Mouse (Mus musculus) hindbrain, embryonic 14.5 days (tissue): ENCODE results near the gene Pla2g4b. TPM values are rescaled to one million over a fixed set of nuclear protein-coding genes. Genes with fewer than 3 reads are reported as not detected.

ENCODE experiments used
- ATAC-seq: fragments of 200-750 bp; cut with Nextera tagmentation; 2 replicates; pipeline ENCODE4 v1.8.0; 2017; ENCODE audit warnings: moderate number of reproducible peaks, mild to moderate bottlenecking, moderate TSS enrichment, moderate library complexity; ENCODE audit not compliant: low FRiP score
- DNase-seq: peaks from one replicate; pipeline ENCODE4 v3.0.0-alpha.2; 2015; ENCODE audit warnings: low spot score
- H3K27ac ChIP-seq: fragments of 300-500 bp; sonication (generic); 2 replicates; pipeline ENCODE4 v1.5.1; 2014; ENCODE audit warnings: mild to moderate bottlenecking, moderate library complexity
- H3K27me3 ChIP-seq: fragments of 300-500 bp; sonication (generic); 2 replicates; pipeline ENCODE4 v1.6.1; 2014; ENCODE audit warnings: mild to moderate bottlenecking, low read length, mixed read lengths; ENCODE audit not compliant: control insufficient read depth, insufficient read depth
- H3K36me3 ChIP-seq: fragments of 300-500 bp; sonication (generic); replicated peaks from 2 replicates; pipeline ENCODE4 v1.6.1; 2014; ENCODE audit not compliant: control insufficient read depth, insufficient read depth
- H3K4me1 ChIP-seq: fragments of 300-500 bp; sonication (generic); replicated peaks from 2 replicates; pipeline ENCODE4 v1.6.1; 2014; ENCODE audit warnings: antibody characterized with exemption, low read length, mixed read lengths; ENCODE audit not compliant: control insufficient read depth, insufficient read depth
- H3K4me2 ChIP-seq: fragments of 300-500 bp; sonication (generic); replicated peaks from 2 replicates; pipeline ENCODE4 v1.6.1; 2014; ENCODE audit warnings: mild to moderate bottlenecking, moderate library complexity
- H3K4me3 ChIP-seq: fragments of 300-500 bp; sonication (generic); replicated peaks from 2 replicates; pipeline ENCODE4 v1.5.1; 2014; ENCODE audit warnings: mild to moderate bottlenecking, low read length
- H3K9ac ChIP-seq: fragments of 300-500 bp; sonication (generic); 2 replicates; pipeline ENCODE4 v1.6.1; 2014
- H3K9me3 ChIP-seq: fragments of 300-500 bp; sonication (generic); 2 replicates; pipeline ENCODE4 v1.6.1; 2016; ENCODE audit warnings: low read length; ENCODE audit not compliant: control insufficient read depth
- WGBS: fragments of 180-500 bp; shearing (Covaris S2); extraction: QIAGEN DNeasy Blood & Tissue Kit; methylation state at CpG from one replicate; pipeline ENCODE4 v1.1.7; 2014; 5-methylcytosine and 5-hydroxymethylcytosine counted together
- polyA plus RNA-seq: library from polyadenylated mRNA; unstranded; fragments of >200 nt; fragmentation: Nextera tagmentation; extraction: Ambion mirVana; gene quantifications from 2 replicates; pipeline ENCODE4 v1.2.1, GENCODE M21; 2014

Gene Pla2g4b
- polyA plus RNA-seq, 1 experiment from 2014 or later, result 2.7 TPM

DNA sequence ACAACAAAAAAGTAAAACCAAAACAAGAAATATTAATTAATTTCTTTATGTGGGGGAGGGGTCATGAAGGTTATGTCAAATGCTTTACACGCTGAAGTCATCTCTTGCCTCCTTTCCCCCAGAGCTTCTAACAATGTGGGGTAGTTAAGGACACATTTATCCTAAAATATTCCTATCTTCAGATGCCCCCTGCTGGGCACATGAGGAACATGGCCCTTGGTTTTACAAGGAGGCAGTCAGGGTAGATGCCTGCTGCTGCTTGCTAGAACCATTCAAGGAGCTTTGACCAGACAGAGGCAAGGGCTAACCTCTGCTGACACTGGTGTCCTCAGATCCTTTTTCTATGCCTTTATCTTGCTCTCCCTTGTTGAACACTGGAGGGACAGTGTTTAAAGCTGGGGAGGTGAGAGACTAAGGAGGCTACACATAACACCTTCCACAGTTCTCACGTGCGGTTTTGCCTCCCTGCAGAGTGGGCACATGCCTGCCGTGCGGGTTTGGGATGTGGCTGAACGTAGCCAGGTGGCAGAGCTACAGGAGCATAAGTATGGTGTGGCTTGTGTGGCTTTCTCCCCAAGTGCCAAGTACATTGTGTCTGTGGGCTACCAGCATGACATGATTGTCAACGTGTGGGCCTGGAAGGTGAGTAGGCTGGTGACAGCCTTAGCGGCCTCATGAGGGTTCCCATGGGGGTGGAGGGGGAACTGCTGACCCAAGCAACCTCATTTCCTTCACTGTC lies 21.6 kb upstream of the Pla2g4b start:
- H3K4me2 ChIP-seq, result no peak overlapping the region
- DNase-seq (peak; percentile 63), ATAC-seq (peak; percentile 51; the same call in 1 of the 2 replicates)
- H3K9me3 ChIP-seq, result no peaks in the 10 kb centered on the region
- H3K4me1 ChIP-seq, result no peaks in the 10 kb centered on the region
- peaks cover 30% of the 10 kb centered on the region for H3K36me3 ChIP-seq
- no peak overlapping the region for H3K27ac ChIP-seq
- H3K27me3 ChIP-seq, result no peaks in the 10 kb centered on the region
- no peak overlapping the region for H3K9ac ChIP-seq
- 79% methylated on average over 8 of the region's 8 CpGs for WGBS
- no peak overlapping the region for H3K4me3 ChIP-seq

DNA sequence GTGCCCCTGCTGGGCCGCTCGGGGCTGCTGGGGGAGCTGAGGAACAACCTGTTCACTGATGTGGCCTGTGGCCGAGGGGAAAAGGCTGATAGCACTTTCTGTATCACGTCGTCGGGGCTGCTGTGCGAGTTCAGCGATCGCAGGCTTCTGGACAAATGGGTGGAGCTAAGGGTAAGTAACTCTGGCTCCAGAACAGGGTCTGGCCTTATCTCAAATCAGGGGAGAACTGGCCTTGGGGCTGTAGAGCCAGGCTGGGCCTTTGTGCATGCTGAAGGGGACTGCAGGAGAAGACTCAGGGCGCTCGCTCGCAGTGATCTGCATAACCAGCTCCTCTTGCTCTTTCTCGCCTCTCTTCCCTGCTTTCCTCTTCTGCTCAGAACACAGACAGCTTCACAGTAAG lies 20.3 kb upstream of the Pla2g4b start:
- no peak for ATAC-seq
- Histone ChIP-seq H3K36me3 (peaks cover 42% of the 10 kb centered on the region), H3K9ac (no peak overlapping the region), H3K27me3 (no peaks in the 10 kb centered on the region), H3K4me1 (no peaks in the 10 kb centered on the region), H3K4me3 (no peak overlapping the region), H3K27ac (no peak overlapping the region), H3K4me2 (no peak overlapping the region), H3K9me3 (no peaks in the 10 kb centered on the region)
- DNase-seq, result no peak
- WGBS, result 90% methylated on average over 13 of the region's 13 CpGs

DNA sequence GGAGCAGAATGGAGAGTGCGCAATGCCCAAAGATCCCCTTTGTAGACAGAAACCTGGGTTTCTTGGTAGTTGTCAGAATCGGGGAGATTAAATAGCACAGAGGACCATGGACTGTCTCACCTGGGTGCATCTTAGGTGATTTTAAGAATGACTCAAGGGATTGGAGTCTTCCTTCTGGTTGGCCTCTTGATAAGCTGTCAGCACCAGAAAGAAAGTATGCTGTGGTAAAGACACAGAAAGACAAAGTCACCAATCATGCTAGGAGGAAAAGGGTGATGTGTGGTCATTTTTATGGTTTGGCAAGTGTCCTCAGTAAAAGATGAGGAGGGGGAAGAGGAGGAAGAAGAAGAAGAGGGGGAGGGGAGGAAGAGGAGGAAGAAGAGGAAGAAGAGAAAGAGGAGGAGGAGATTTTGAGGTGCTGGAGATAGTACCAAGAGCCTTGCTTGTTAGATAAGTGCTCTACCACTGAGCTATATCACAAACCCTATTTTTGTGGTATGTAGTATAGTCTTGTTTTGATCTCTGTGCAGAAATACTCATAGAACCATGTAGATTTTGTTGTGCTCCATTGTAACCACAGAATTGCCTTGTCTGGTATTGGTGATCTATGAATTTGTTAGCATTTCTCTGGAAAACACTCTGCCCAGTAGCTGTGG lies 19.3 kb upstream of the Pla2g4b start:
- no peak overlapping the region for H3K4me3 ChIP-seq
- H3K4me1 ChIP-seq, result no peaks in the 10 kb centered on the region
- no peaks in the 10 kb centered on the region for H3K27me3 ChIP-seq
- H3K9me3 ChIP-seq, result no peaks in the 10 kb centered on the region
- H3K27ac ChIP-seq, result no peak overlapping the region
- H3K36me3 ChIP-seq, result peaks cover 53% of the 10 kb centered on the region
- H3K4me2 ChIP-seq, result no peak overlapping the region
- ATAC-seq, result no peak
- 96% methylated on average over 2 of the region's 2 CpGs for WGBS
- no peak overlapping the region for H3K9ac ChIP-seq
- DNase-seq, result no peak

DNA sequence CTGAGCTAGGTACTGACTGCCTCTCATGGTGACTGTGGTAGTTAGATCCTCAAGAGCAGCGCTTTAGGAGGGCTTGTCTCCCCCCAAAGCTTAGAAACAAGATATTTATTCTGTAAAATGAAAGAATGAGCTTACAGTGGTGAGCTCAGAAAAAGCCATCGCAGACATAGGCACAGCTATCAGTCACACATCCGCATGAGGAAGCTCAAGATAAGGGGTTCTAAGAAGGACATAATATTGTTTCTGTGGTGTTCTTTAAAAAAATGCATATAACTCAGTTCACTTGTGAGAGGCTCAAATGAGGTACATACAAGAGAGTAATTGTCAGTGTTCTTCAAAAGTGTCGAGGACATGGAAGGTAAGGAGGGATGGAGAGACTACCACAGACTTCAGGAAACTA lies 17.3 kb upstream of the Pla2g4b start:
- no peaks in the 10 kb centered on the region for H3K4me1 ChIP-seq
- 94% methylated on average over 4 of the region's 4 CpGs for WGBS
- H3K36me3 ChIP-seq, result peaks cover 72% of the 10 kb centered on the region
- no peaks in the 10 kb centered on the region for H3K9me3 ChIP-seq
- no peak overlapping the region for H3K27ac ChIP-seq
- no peaks in the 10 kb centered on the region for H3K27me3 ChIP-seq
- ATAC-seq (no peak), DNase-seq (no peak)
- no peak overlapping the region for H3K9ac ChIP-seq
- H3K4me3 ChIP-seq, result no peak overlapping the region
- no peak overlapping the region for H3K4me2 ChIP-seq

DNA sequence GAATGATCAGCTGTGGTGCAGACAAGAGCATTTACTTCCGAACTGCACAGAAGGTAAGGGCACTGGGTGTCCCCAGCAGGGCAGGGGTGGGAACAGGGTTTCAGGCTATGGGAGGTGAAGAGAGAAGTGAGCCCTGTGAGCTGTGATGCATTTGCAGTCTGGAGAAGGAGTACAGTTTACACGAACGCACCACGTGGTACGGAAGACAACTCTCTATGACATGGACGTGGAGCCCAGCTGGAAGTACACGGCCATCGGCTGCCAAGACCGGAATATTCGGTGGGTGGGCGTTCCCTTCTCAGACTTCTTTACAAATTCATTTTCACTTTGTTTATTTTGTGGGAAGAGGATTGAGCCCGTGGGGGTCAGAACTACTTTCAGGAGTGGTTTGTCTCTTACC lies 15.6 kb upstream of the Pla2g4b start:
- Histone ChIP-seq H3K9ac (no peak overlapping the region), H3K4me3 (no peak overlapping the region), H3K4me2 (no peak overlapping the region), H3K27me3 (no peaks in the 10 kb centered on the region), H3K4me1 (no peaks in the 10 kb centered on the region), H3K36me3 (peaks cover 86% of the 10 kb centered on the region), H3K27ac (no peak overlapping the region), H3K9me3 (no peaks in the 10 kb centered on the region)
- ATAC-seq (no peak), DNase-seq (no peak)
- 92% methylated on average over 12 of the region's 12 CpGs for WGBS

DNA sequence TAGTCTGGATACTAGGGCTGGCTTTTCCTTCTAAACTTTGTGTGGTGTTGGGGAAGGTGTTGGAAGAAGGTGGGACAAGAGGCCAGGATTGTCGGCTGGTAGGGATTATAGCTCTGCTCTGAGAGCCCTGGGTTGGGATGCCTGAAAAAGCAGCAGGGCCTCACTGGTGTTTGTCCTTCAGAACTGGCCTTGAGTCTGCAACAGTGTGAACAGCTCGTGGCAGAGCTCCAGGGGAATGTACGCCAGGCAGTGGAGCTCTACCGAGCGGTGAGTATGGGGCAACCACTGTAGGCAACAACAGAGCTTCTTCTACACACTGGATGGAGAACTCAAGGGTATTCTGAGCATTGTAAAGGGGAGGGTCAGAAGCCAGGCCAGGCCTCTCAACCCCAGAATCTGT lies 8.9 kb upstream of the Pla2g4b start:
- 89% methylated on average over 5 of the region's 5 CpGs for WGBS

DNA sequence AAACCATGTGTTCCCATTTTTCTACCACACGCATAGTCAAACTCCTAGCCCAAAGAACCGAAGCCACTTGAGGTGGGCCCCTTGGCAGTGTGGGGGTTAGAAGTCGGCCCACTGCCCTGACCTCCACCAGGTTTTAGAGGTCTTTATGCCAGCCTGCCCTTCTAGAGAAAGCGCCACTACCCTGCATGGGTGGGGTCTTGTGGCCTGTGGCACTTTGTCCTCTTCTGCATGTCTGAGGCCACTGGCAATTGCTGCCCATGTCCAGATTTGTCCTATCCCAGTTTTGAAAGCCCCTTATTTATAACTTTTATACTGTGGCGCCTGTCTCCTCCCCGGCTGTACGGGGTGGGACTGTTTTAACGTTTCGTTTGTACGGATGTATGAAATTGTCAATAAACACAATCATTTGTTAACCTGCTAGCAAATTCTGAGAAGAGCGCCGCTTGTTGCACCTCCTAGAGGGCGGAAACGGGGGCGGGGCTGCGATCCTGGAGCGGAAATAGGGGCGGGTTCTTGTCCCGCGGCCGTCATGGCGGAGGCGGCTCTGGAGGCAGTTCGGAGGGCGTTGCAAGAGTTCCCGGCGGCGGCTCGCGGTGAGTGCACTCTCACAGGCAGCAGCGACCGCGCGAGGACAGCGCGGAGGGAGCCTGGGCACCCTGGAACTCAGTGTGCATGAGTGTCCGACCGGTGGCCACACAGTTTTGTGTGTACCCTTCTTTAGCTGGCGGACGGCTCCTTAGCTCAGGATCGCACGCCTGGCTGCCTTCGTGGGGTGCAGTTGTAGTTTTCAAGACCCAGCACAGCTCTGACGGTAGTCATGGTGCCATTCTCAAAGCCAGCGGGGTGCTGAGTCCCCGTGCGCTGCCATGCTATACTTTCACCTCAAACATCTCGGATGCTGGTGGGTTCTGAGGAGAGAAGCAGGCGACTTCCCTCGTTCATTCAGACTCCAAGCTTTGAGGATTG lies 6.0 kb upstream of the Pla2g4b start, which contains the start of the genes Jmjd7 and Gm28042:
Gene Jmjd7, plus strand, starts transcription at position 500 of the 966 bp plus-strand sequence.
Gene Gm28042, plus strand, starts transcription at position 510 of the 966 bp plus-strand sequence.
- peak; percentile 90 for ATAC-seq
- WGBS, result 6% methylated on average over 50 of the region's 50 CpGs
- Histone ChIP-seq H3K36me3 (peaks cover 61% of the 10 kb centered on the region), H3K4me1 (peaks cover 15% of the 10 kb centered on the region), H3K9me3 (no peaks in the 10 kb centered on the region), H3K27ac (peak within 1 kb of the TSS; percentile 91), H3K4me3 (peak within 1 kb of the TSS; percentile 65), H3K9ac (peak within 1 kb of the TSS; percentile 83), H3K27me3 (no peaks in the 10 kb centered on the region), H3K4me2 (peak within 1 kb of the TSS; percentile 63)
- peak; percentile 85 for DNase-seq

More for the DNA sequence above, 8.9 kb upstream of the Pla2g4b start:
- DNase-seq (no peak), ATAC-seq (no peak)
- H3K9ac ChIP-seq, result no peak overlapping the region
- no peaks in the 10 kb centered on the region for H3K9me3 ChIP-seq
- no peaks in the 10 kb centered on the region for H3K27me3 ChIP-seq
- peaks cover 15% of the 10 kb centered on the region for H3K4me1 ChIP-seq
- no peak overlapping the region for H3K4me2 ChIP-seq
- peaks cover 63% of the 10 kb centered on the region for H3K36me3 ChIP-seq
- no peak overlapping the region for H3K4me3 ChIP-seq
- no peak overlapping the region for H3K27ac ChIP-seq

DNA sequence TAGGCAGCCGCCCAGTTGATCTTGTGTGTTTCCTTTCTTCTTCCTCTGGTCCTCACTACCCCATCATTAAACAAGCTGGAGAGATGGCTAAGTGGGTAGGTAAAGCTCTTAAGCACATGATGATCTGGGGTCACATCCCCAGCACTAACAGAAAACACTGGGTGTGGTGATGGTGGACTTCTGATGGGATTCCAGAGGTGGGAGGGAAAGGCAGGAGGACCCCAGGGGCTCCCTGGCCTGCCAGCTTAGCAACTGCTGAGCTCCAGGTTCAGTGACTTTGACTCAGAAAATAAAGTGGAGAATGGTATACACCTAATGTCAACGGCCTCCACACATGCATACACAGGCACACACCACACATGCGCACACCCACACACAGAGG lies 5.3 kb upstream of the Pla2g4b start:
- no peaks in the 10 kb centered on the region for H3K27me3 ChIP-seq
- WGBS, result 47% methylated on average over 3 of the region's 3 CpGs
- H3K4me3 ChIP-seq, result peak overlapping the region; percentile 65
- H3K9ac ChIP-seq, result peak overlapping the region; percentile 83
- ATAC-seq (peak; percentile 28), DNase-seq (no peak)
- H3K9me3 ChIP-seq, result no peaks in the 10 kb centered on the region
- peaks cover 15% of the 10 kb centered on the region for H3K4me1 ChIP-seq
- peaks cover 61% of the 10 kb centered on the region for H3K36me3 ChIP-seq
- peak overlapping the region; percentile 63 for H3K4me2 ChIP-seq
- peak overlapping the region; percentile 91 for H3K27ac ChIP-seq

DNA sequence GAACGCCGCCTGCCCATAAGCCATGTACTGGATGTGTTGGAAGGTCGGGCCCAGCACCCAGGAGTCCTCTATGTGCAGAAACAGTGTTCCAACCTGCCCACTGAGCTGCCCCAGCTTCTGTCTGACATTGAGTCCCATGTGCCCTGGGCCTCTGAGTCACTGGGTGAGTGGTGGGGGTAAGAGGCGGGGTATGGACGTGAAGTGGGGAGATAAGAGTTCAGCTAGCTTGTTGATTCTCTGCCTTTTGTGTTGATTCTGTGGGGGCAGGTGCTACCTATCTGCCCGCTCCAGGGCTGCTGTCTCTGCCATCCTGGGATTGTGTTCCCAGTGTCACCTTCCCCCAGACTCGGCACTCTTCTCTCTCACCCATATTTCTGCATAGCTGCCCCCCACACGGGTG lies 2.8 kb upstream of the Pla2g4b start:
- 94% methylated on average over 8 of the region's 8 CpGs for WGBS
- Histone ChIP-seq H3K9me3 (no peaks in the 10 kb centered on the region), H3K9ac (no peak overlapping the region), H3K27ac (no peak overlapping the region), H3K36me3 (peaks cover 56% of the 10 kb centered on the region), H3K4me2 (no peak overlapping the region), H3K4me3 (no peak overlapping the region), H3K27me3 (no peaks in the 10 kb centered on the region), H3K4me1 (peaks cover 15% of the 10 kb centered on the region)
- DNase-seq (no peak), ATAC-seq (no peak)
